Mouse (Mus musculus): ENCODE data around the gene Sdr39u1. TPM values are rescaled to one million over a fixed set of nuclear protein-coding genes. Genes with fewer than 3 reads are reported as not detected.

The Sdr39u1 gene
- total RNA-seq, 2 experiments from 2014 or later, result 57.0 to 61.3 TPM

DNA sequence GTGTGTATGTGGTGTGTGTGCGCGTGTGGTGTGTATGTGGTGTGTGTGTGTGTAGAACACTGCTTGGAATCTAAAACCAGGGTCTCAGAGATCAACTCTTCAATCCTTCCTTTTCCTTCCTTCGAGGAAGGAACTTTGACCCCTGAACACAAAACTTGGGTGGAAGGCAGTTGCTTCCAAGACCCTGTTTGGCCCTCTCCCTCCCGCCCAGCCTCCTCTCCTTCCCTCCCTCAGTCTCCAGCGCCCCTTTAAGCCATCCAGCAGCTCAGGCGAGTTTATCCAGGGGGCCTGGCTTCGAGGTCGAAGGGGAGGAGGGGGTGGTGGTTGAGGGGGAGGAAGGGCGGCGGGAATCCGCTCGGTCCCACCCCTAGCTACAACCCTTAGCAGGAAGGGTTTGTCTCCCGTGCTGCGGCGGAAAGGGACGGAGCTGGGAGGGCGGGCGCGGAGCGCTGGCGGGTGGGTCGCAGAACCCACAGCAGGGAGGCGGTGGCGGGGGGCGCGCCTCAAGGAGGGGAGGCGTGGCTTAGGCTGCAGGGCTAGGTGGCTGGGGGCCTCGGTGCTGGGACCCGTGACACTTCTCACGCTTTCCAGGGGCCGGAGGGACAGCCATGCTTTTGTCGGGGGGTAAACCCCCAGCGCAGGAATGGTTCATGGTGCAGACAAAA lies 46.3 kb downstream of the Sdr39u1 start, which contains the start of gene Nynrin:
TSS of gene Nynrin (plus strand) at position 390 of the 665 bp plus-strand sequence.
- peak; percentile 84 for DNase-seq

DNA sequence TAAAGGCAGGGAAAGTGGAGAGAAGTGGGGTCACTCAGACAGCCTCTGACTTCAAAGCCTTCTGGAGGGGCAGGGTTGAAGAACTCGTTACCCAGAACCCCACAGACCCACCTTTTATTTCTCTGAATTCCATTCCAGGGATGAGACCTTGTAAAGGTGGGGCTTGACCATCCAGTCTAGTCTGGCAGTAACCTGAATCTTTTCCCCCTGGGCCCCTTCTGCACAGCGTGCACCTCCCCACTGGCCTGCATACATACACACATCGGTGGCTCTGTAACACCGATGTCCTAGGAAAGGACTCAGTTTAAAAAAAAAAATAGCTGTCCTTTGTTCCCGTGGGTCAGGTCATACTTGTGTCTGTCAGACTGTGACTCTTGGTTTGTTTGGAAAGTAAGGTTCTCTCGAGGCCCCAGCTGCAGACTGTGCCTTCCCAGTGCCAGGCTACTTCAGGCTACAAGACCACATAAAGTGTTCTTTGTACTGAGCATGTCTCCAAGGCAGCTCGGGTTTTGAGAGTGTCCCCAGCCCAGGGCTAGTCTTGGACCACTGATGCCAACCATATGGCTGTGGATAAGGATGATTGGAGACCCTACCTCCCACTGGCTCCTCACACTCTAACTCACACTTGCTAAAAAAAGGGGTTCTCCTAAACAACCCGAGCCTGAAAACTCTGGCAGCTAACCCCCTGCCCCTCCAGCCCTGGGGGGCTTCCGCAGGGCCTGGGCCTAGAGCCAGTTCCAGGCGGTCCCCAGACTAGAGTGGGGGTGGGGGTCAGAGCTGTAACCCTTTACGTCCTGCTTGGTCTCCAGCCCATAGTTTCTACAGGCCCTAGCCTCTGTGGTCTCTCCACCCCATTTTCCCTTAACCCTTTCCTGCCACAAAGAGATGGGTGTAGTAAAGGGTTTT lies 47.2 kb downstream of the Sdr39u1 start:
- peak; percentile 50 for DNase-seq

DNA sequence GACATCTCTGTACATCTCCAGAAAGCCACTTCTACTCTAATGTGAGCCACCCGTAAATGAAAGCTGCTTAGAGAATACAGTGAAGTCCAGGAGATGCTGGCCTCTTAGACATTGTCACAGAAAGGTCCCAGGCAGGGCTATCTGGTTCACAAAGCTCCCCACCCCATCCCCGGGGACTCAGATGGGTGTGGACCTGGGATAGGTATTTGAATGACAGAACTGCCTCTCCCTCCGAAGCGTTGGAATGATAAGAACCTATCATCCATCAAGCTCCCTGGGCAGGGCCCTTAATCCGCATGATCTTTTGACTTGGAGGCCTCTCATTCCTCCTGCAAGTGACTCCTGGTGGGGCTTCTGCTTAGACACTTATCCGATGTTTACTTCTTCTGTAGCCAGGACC lies 49.2 kb downstream of the Sdr39u1 start:
- no peak for DNase-seq

Other genes with a start within 250 kb of the Sdr39u1 start
- gene Mdp1, start 239.8 kb downstream of the Sdr39u1 start, total RNA-seq (2021), result 10 to 100 TPM; 63.2 to 66.7 TPM
- gene Gmpr2, start 228.4 kb downstream of the Sdr39u1 start, total RNA-seq (2021), result 10 to 100 TPM; 16.6 to 21.0 TPM
- 100 to 1,000 TPM; 296 to 328 TPM for gene Nedd8, start 228.2 kb downstream of the Sdr39u1 start, total RNA-seq (2021)
- 10 to 100 TPM; 23.4 to 25.7 TPM for gene Tinf2, start 218.5 kb downstream of the Sdr39u1 start, total RNA-seq (2021)
- gene Tgm1, start 186.4 kb downstream of the Sdr39u1 start, total RNA-seq (2021), result under 1 TPM; 0.20 to 0.50 TPM
- gene Rabggta, start 178.0 kb downstream of the Sdr39u1 start, total RNA-seq (2021), result 10 to 100 TPM; 13.1 to 13.9 TPM
- 10 to 100 TPM; 46.0 to 51.4 TPM for gene Dhrs1, start 154.6 kb downstream of the Sdr39u1 start, total RNA-seq (2021)
- 10 to 100 TPM; 17.8 to 18.3 TPM for gene Nop9, start 154.6 kb downstream of the Sdr39u1 start, total RNA-seq (2021)
- 1 to 10 TPM; 1.2 to 2.2 TPM for gene Cideb, start 141.8 kb downstream of the Sdr39u1 start, total RNA-seq (2021)
- gene Ltb4r2, start 138.9 kb downstream of the Sdr39u1 start, total RNA-seq (2021), result under 1 TPM; 0.11 to 0.26 TPM
- gene Ltb4r1, start 134.3 kb downstream of the Sdr39u1 start, total RNA-seq (2021), result under 1 TPM; 0.50 TPM
- gene Adcy4, start 116.2 kb downstream of the Sdr39u1 start, total RNA-seq (2021), result 10 to 100 TPM; 18.9 to 22.3 TPM
- gene Ripk3, start 111.4 kb downstream of the Sdr39u1 start, total RNA-seq (2021), result 10 to 100 TPM; 10.6 to 14.0 TPM
- 10 to 100 TPM; 12.7 to 13.3 TPM for gene Nfatc4, start 77.1 kb downstream of the Sdr39u1 start, total RNA-seq (2021)
- gene Nynrin, start 46.3 kb downstream of the Sdr39u1 start, total RNA-seq (2021), result 10 to 100 TPM; 36.0 to 36.3 TPM
- under 1 TPM; 0.62 to 0.65 TPM for gene Cbln3, start 15.9 kb downstream of the Sdr39u1 start, total RNA-seq (2021)
- 10 to 100 TPM; 11.6 to 12.0 TPM for gene Khnyn, start 15.3 kb downstream of the Sdr39u1 start, total RNA-seq (2021)
- gene Cma1, start 44.4 kb upstream of the Sdr39u1 start, total RNA-seq (2021), result 10 to 100 TPM; 10.1 to 12.1 TPM
- under 1 TPM; 0.33 to 0.43 TPM for gene Cma2, start 50.7 kb upstream of the Sdr39u1 start, total RNA-seq (2021)
- gene Mcpt1, start 117.7 kb upstream of the Sdr39u1 start, total RNA-seq (2021), result not detected
- not detected for gene Mcpt9, start 130.2 kb upstream of the Sdr39u1 start, total RNA-seq (2021)
- gene Mcpt2, start 141.7 kb upstream of the Sdr39u1 start, total RNA-seq (2021), result under 1 TPM; 0.43 TPM
- 1 to 10 TPM; 3.0 to 3.8 TPM for gene Mcpt4, start 162.0 kb upstream of the Sdr39u1 start, total RNA-seq (2021)
- not detected for gene Mcpt8, start 185.0 kb upstream of the Sdr39u1 start, total RNA-seq (2021)
- not detected for gene Ctsg, start 202.3 kb upstream of the Sdr39u1 start, total RNA-seq (2021)
- not detected for gene Gzme, start 220.3 kb upstream of the Sdr39u1 start, total RNA-seq (2021)
- gene Gzmd, start 232.3 kb upstream of the Sdr39u1 start, total RNA-seq (2021), result not detected